Mouse (Mus musculus) kidney, adult 2 months (tissue): Measurements from ENCODE around the gene Bricd5.

ENCODE experiments used
- CTCF ChIP-seq: fragments of 200-500 bp; conservative IDR thresholded peaks from 2 replicates; pipeline ENCODE4 v1.5.1; 2011; ENCODE audit warnings: low read depth, mild to moderate bottlenecking, control low read depth, low read length, moderate library complexity, mixed read lengths; ENCODE audit not compliant: insufficient read depth, insufficient read length
- POLR2A ChIP-seq: fragments of 200-500 bp; IDR thresholded peaks from one replicate; pipeline ENCODE4 v1.6.1; 2011; ENCODE audit warnings: low read depth, low read length, control low read depth

DNA sequence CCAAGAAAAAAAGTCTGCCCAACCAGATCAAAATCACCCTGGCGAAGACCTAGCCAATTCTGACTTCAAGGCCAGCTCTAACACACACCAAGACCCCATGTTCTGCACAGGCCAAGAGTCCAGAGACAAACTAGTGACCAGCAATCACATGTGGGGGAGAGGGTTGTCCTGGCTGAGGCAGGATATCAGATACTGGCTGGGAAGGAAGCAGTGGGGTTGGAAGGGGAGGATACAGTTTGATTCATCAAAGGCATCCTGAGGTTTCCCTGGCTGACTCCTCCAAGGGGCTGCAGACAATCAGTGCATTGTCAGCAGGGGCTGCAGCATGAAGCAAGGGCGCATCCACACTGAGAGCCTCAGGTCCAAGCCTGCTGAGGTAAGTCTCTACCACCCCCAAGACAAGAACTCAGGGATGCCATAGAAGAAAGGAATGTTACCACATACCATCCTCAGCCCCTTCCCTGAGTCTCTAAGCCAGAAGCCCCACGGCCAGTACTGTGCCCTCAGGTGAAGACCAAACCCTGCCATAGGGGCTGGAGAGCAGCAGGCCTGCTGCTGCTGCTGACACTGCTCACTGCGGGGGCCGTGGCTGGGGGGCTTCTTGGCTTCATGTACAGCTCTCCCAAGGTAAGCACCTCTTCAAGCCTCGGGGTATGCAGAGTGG lies at the start of gene Bricd5:
- TF ChIP-seq CTCF: no peak
- TF ChIP-seq POLR2A: no peak
